Mouse (Mus musculus): ENCODE results near the gene Iqsec1. TPM values are rescaled to one million over a fixed set of nuclear protein-coding genes. Genes with fewer than 3 reads are reported as not detected.
"Not testable (repeated sequence)": the region's sequence is repeated elsewhere in the genome, so short reads cannot be mapped to it uniquely, and the experiment has no call there.

Gene Iqsec1
- polyA plus RNA-seq, 1 experiment from 2014 or later = 16.1 TPM

DNA sequence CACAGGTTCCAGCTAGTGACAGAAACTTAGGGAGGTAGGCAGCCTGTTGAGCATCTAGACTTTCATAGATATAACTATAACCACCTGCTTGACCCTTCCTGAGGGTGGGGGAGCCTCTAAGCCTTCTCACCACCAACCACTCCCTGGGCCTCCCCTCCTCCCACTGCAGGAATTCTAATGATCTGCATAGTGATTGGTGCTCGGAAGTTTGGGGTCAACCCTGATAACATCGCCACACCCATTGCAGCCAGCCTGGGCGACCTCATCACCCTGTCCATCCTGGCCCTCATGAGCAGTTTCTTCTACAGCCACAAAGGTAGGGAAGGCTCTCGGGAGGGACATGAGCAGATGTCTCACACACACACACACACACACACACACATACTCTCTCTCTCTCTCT is 353.4 kb downstream of the Iqsec1 start:
- ATAC-seq (ENCODE audit: low FRiP score, low TSS enrichment) = no peak

DNA sequence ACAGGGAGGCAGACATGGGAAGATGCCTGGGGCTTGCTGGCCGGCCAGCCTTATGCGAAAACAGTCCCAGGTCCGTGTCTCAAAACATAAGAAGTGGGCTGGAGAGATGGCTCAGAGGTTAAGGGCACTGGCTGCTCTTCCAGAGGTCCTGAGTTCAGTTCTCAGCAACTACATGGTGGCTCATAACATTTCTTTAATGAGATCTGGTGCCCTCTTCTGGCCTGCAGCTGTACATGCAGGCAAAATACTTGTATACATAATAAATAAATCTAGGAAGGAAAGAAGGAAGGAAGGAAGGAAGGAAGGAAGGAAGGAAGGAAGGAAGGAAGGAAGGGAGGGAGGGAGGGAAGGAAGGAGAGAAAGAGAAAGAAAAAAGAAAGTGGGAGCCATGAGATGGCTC is 356.0 kb downstream of the Iqsec1 start:
- not testable (repeated sequence) for ATAC-seq (ENCODE audit: low FRiP score, low TSS enrichment); H3K9me3 ChIP-seq (ENCODE audit: control insufficient read depth, low read length); H3K4me3 ChIP-seq (ENCODE audit: low read length); H3K27me3 ChIP-seq (ENCODE audit: control insufficient read depth, insufficient read depth, low read length); H3K27ac ChIP-seq (ENCODE audit: low read depth, low read length); H3K4me2 ChIP-seq (replicated peaks; ENCODE audit: low read depth, low read length); H3K9ac ChIP-seq (ENCODE audit: low read depth, low read length); H3K4me1 ChIP-seq (ENCODE audit: control insufficient read depth, insufficient read depth, low read length); H3K36me3 ChIP-seq (ENCODE audit: control insufficient read depth, insufficient read depth, low read length)
- WGBS = 75% methylated on average over 3 of the region's 3 CpGs

More for the DNA sequence above, 353.4 kb downstream of the Iqsec1 start:
- Histone ChIP-seq H3K9me3 (ENCODE audit: control insufficient read depth, low read length) (no peaks in the 10 kb centered on the region), H3K36me3 (ENCODE audit: control insufficient read depth, insufficient read depth, low read length) (no peaks in the 10 kb centered on the region), H3K4me2 (replicated peaks; ENCODE audit: low read depth, low read length) (no peak overlapping the region), H3K27me3 (ENCODE audit: control insufficient read depth, insufficient read depth, low read length) (no peaks in the 10 kb centered on the region), H3K27ac (ENCODE audit: low read depth, low read length) (no peak overlapping the region), H3K4me1 (ENCODE audit: control insufficient read depth, insufficient read depth, low read length) (0 out of 2 replicates have a peak, but pooled peaks cover 4% of the 10 kb centered on the region), H3K9ac (ENCODE audit: low read depth, low read length) (no peak overlapping the region), H3K4me3 (ENCODE audit: low read length) (no peak overlapping the region)
- 40% methylated on average over 4 of the region's 4 CpGs for WGBS

DNA sequence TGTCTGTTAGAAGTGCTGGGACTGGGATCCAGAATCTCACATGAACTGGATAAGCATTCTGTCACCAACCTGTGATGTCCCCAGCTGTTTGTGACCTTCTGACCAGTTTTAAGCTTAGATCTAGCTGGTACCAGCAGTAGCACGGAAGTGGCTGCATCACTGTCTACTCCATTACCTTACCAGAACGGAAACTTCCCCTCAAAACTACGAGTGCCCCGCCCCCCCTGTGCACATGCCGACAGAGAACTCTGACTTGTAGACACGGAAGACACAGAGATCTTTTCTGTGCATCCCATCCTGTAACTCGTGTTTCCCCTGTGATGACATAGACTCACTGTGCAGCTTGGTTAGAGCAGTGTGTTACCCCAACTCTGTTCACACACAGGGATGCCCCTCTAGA is 358.1 kb downstream of the Iqsec1 start:
- H3K9me3 ChIP-seq (ENCODE audit: control insufficient read depth, low read length) = no peaks in the 10 kb centered on the region
- no peak overlapping the region for H3K9ac ChIP-seq (ENCODE audit: low read depth, low read length)
- H3K4me1 ChIP-seq (ENCODE audit: control insufficient read depth, insufficient read depth, low read length) = peaks cover 5% of the 10 kb centered on the region
- H3K4me3 ChIP-seq (ENCODE audit: low read length) = no peak overlapping the region
- no peaks in the 10 kb centered on the region; the same call in 1 of the 2 replicates for H3K36me3 ChIP-seq (ENCODE audit: control insufficient read depth, insufficient read depth, low read length)
- no peaks in the 10 kb centered on the region for H3K27me3 ChIP-seq (ENCODE audit: control insufficient read depth, insufficient read depth, low read length)
- H3K4me2 ChIP-seq (replicated peaks; ENCODE audit: low read depth, low read length) = no peak overlapping the region
- WGBS = 92% methylated on average over 7 of the region's 7 CpGs
- no peak overlapping the region for H3K27ac ChIP-seq (ENCODE audit: low read depth, low read length)
- ATAC-seq (ENCODE audit: low FRiP score, low TSS enrichment) = no peak

DNA sequence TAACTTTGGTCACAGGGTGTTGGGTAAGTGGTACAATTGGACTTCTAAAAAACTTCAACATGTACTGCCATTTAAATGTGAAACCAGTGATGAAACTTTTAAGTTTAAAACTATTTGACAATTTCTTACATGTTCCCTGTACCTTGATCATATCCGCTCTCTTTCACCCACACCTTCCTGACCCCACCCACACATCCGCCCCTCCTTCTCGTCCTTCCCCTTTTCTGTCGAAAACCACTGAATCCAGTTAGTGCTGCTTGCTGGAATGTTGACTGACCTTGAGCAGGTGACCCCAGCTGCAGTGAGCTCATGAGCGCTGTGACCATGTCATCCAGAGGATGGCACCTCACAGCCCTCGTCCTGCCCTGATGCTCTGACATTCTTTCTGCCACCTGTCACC is 359.0 kb downstream of the Iqsec1 start:
- no peaks in the 10 kb centered on the region; the same call in 1 of the 2 replicates for H3K36me3 ChIP-seq (ENCODE audit: control insufficient read depth, insufficient read depth, low read length)
- H3K27me3 ChIP-seq (ENCODE audit: control insufficient read depth, insufficient read depth, low read length) = no peaks in the 10 kb centered on the region
- H3K9me3 ChIP-seq (ENCODE audit: control insufficient read depth, low read length) = no peaks in the 10 kb centered on the region
- peaks cover 9% of the 10 kb centered on the region for H3K4me1 ChIP-seq (ENCODE audit: control insufficient read depth, insufficient read depth, low read length)
- H3K9ac ChIP-seq (ENCODE audit: low read depth, low read length) = no peak overlapping the region
- H3K27ac ChIP-seq (ENCODE audit: low read depth, low read length) = no peak overlapping the region
- H3K4me3 ChIP-seq (ENCODE audit: low read length) = no peak overlapping the region
- ATAC-seq (ENCODE audit: low FRiP score, low TSS enrichment) = no peak
- WGBS = 80% methylated on average over 6 of the region's 6 CpGs
- no peak overlapping the region for H3K4me2 ChIP-seq (replicated peaks; ENCODE audit: low read depth, low read length)

DNA sequence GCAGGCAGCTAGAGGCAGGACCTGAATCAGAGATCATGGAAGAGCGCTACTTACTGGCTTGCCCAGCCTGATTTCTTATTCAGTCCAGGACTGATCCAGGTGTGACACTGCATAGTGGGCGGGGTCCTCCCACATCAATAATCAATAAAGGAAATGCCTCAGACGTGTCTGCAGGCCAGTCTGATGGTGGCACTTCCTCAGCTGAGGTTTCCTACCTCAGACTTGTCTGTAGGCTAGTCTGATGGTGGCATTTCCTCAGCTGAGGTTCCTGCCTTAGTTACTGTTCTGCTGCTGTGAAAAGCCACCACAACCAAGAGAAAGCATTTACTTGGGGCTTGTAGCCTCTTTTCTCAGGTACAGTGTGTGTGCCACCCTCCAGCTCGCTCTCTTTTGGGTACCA is 360.9 kb downstream of the Iqsec1 start:
- Histone ChIP-seq H3K9me3 (ENCODE audit: control insufficient read depth, low read length) (no peaks in the 10 kb centered on the region), H3K4me3 (ENCODE audit: low read length) (no peak overlapping the region), H3K27me3 (ENCODE audit: control insufficient read depth, insufficient read depth, low read length) (no peaks in the 10 kb centered on the region), H3K4me2 (replicated peaks; ENCODE audit: low read depth, low read length) (no peak overlapping the region), H3K27ac (ENCODE audit: low read depth, low read length) (no peak overlapping the region), H3K36me3 (ENCODE audit: control insufficient read depth, insufficient read depth, low read length) (no peaks in the 10 kb centered on the region; the same call in 1 of the 2 replicates), H3K9ac (ENCODE audit: low read depth, low read length) (no peak overlapping the region), H3K4me1 (ENCODE audit: control insufficient read depth, insufficient read depth, low read length) (peaks cover 16% of the 10 kb centered on the region)
- WGBS = 87% methylated on average over 4 of the region's 4 CpGs
- ATAC-seq (ENCODE audit: low FRiP score, low TSS enrichment) = no peak

DNA sequence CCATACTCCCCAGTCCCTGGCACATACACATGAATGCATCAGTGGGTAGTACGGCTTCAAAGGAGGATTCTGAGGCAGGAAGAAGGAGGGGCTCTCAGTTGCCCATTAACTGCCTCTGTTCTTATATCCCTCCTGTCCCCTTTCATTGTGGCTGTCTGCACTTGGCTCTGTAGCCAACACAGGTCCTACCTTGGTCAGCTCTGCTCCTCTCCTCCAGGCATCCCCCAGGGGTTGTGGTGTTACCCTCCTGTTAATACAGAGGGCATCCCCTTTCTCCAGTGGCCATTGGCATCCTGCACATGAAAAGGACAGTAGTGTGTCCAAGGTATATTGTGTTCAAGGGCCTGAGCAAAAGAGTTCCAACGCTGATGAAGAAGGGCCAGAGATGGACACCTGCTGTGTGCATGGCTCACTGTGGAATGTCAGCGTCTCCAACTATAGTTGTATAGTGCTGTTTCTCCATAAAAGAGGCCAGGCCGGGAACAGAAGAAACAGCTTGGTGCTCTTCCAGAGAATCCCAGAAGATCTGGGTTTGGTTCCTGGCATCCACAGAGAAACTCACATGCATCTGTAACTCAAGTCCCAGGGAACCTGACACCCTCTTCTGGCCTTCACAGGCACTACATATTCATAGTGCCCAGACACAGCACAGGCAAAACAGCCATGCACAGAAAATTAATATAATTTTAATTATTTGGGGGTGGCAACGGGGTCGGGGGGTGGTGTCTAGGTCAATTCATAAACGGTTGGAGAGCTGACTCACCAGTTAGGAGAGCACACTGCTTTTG is 363.1 kb downstream of the Iqsec1 start:
- no peaks in the 10 kb centered on the region for H3K9me3 ChIP-seq (ENCODE audit: control insufficient read depth, low read length)
- H3K4me2 ChIP-seq (replicated peaks; ENCODE audit: low read depth, low read length) = no peak overlapping the region
- 79% methylated on average over 7 of the region's 7 CpGs for WGBS
- no peak for ATAC-seq (ENCODE audit: low FRiP score, low TSS enrichment)
- no peaks in the 10 kb centered on the region; the same call in 1 of the 2 replicates for H3K36me3 ChIP-seq (ENCODE audit: control insufficient read depth, insufficient read depth, low read length)
- no peaks in the 10 kb centered on the region for H3K27me3 ChIP-seq (ENCODE audit: control insufficient read depth, insufficient read depth, low read length)
- peaks cover 36% of the 10 kb centered on the region for H3K4me1 ChIP-seq (ENCODE audit: control insufficient read depth, insufficient read depth, low read length)
- H3K9ac ChIP-seq (ENCODE audit: low read depth, low read length) = no peak overlapping the region
- no peak overlapping the region for H3K4me3 ChIP-seq (ENCODE audit: low read length)
- H3K27ac ChIP-seq (ENCODE audit: low read depth, low read length) = peak overlapping the region; percentile 1; the same call in 1 of the 2 replicates

DNA sequence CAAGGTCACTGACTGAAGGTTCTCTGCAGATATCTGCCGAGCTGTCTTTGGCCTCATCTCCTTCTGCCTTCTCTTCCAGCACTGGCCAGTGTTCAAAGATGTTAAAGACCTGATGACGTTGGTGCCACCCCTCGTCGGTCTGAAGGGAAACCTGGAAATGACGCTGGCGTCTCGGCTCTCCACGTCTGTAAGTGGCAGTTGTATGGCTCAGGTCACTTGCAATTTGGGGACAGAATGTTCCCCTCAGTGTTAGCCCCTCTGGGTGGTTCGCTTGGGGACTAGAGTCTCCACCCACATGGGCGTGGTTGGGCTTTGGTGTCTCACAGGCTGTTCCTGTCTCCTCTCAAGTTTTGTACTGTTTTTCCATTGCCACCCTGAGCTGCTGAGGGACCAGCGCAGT is 363.8 kb downstream of the Iqsec1 start:
- Histone ChIP-seq H3K9ac (ENCODE audit: low read depth, low read length) (no peak overlapping the region), H3K27me3 (ENCODE audit: control insufficient read depth, insufficient read depth, low read length) (no peaks in the 10 kb centered on the region), H3K4me2 (replicated peaks; ENCODE audit: low read depth, low read length) (no peak overlapping the region), H3K9me3 (ENCODE audit: control insufficient read depth, low read length) (no peaks in the 10 kb centered on the region), H3K4me3 (ENCODE audit: low read length) (no peak overlapping the region), H3K27ac (ENCODE audit: low read depth, low read length) (0 out of 2 replicates have a peak overlapping the region, but pooled peaks have one; percentile 1), H3K36me3 (ENCODE audit: control insufficient read depth, insufficient read depth, low read length) (no peaks in the 10 kb centered on the region; the same call in 1 of the 2 replicates), H3K4me1 (ENCODE audit: control insufficient read depth, insufficient read depth, low read length) (peaks cover 42% of the 10 kb centered on the region)
- WGBS = 56% methylated on average over 11 of the region's 11 CpGs
- ATAC-seq (ENCODE audit: low FRiP score, low TSS enrichment) = no peak

DNA sequence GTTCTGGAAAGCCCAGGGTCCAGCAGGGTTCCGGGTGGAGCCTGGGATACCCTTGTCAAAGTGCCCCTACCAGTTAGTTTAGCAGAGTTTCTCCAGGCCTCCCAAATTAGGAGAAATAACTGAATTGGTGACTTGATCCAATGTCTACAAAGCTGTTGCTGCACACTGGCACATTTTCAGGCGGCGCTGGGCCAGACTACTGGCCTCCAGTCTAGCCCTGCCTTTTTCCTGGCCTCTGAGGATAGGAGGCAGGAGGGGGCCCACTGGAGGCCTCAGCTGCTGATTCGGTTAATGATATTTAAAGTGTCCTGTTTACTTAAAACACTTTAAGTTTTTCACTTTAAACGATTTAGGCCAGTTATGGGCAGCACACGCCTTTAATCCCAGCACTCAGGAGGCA is 364.3 kb downstream of the Iqsec1 start:
- no peak overlapping the region for H3K27ac ChIP-seq (ENCODE audit: low read depth, low read length)
- no peak overlapping the region for H3K4me3 ChIP-seq (ENCODE audit: low read length)
- no peak overlapping the region for H3K9ac ChIP-seq (ENCODE audit: low read depth, low read length)
- no peak for ATAC-seq (ENCODE audit: low FRiP score, low TSS enrichment)
- WGBS = 85% methylated on average over 6 of the region's 6 CpGs
- H3K4me1 ChIP-seq (ENCODE audit: control insufficient read depth, insufficient read depth, low read length) = peaks cover 46% of the 10 kb centered on the region
- H3K27me3 ChIP-seq (ENCODE audit: control insufficient read depth, insufficient read depth, low read length) = no peaks in the 10 kb centered on the region
- H3K4me2 ChIP-seq (replicated peaks; ENCODE audit: low read depth, low read length) = no peak overlapping the region
- no peaks in the 10 kb centered on the region for H3K9me3 ChIP-seq (ENCODE audit: control insufficient read depth, low read length)
- H3K36me3 ChIP-seq (ENCODE audit: control insufficient read depth, insufficient read depth, low read length) = no peaks in the 10 kb centered on the region; the same call in 1 of the 2 replicates

DNA sequence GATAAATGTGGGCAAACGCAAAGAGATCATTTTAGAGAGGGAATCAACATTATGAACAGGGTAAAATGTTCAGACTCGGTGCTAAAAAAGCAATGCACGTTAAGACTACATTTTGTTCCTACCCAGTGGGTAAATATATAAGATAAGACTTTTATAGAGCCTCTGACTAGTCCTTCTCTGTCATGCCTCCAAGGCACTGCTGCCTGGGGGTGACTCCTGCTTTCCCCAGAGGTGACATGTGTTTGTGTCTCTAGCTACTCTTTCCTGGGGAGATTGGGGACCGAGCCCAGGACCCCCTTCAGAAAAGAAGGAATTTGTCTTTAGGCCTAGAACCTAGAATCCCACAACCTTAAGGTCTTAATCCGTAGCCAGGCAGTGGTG is 365.0 kb downstream of the Iqsec1 start:
- Histone ChIP-seq H3K9me3 (ENCODE audit: control insufficient read depth, low read length) (no peaks in the 10 kb centered on the region), H3K4me3 (ENCODE audit: low read length) (no peak overlapping the region), H3K36me3 (ENCODE audit: control insufficient read depth, insufficient read depth, low read length) (no peaks in the 10 kb centered on the region; the same call in 1 of the 2 replicates), H3K27me3 (ENCODE audit: control insufficient read depth, insufficient read depth, low read length) (no peaks in the 10 kb centered on the region), H3K27ac (ENCODE audit: low read depth, low read length) (no peak overlapping the region), H3K9ac (ENCODE audit: low read depth, low read length) (no peak overlapping the region), H3K4me2 (replicated peaks; ENCODE audit: low read depth, low read length) (no peak overlapping the region), H3K4me1 (ENCODE audit: control insufficient read depth, insufficient read depth, low read length) (peaks cover 51% of the 10 kb centered on the region)
- WGBS = 92% methylated on average over 5 of the region's 5 CpGs
- ATAC-seq (ENCODE audit: low FRiP score, low TSS enrichment) = no peak

All from kidney, embryonic 14.5 days (tissue).